Mouse (Mus musculus) spleen, adult 10 weeks (tissue): ENCODE data around the gene Armc12. TPM values are rescaled to one million over a fixed set of nuclear protein-coding genes. Genes with fewer than 3 reads are reported as not detected.

ENCODE experiments used
- polyA plus RNA-seq: library from polyadenylated mRNA; stranded (reverse); fragments of 350-450 nt; fragmentation: Illumina TruSeq; extraction: RNeasy Lipid Tissue Mini Kit (QIAGEN cat#74804); gene quantifications from one replicate; pipeline ENCODE4 v1.2.3, GENCODE M21; 2015; ENCODE audit warnings: low replicate concordance; ENCODE audit not compliant: insufficient read depth

Gene Armc12
- polyA plus RNA-seq, result 0.37 TPM

DNA sequence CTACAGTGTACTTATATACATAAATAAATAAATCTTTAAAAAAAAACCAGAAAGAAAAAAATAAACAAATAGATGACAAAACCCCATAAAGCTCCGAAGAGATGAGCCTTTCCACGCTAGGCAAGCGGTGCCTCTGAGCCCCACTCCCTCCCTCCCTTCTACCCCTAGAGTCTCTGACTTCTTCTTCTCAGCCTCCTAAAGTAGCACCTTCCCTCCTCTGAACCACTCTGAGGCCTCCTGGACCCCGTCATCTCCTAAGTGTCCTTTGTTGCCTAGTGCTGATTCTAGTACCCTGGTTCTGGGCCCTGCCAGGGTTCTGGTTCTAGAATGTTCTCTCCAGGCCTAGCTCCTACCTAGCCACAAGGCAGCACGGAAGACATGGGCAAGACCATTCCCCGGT lies at the start of gene Armc12:
Gene Armc12, plus strand, starts transcription at position 301 of the 400 bp plus-strand sequence.

DNA sequence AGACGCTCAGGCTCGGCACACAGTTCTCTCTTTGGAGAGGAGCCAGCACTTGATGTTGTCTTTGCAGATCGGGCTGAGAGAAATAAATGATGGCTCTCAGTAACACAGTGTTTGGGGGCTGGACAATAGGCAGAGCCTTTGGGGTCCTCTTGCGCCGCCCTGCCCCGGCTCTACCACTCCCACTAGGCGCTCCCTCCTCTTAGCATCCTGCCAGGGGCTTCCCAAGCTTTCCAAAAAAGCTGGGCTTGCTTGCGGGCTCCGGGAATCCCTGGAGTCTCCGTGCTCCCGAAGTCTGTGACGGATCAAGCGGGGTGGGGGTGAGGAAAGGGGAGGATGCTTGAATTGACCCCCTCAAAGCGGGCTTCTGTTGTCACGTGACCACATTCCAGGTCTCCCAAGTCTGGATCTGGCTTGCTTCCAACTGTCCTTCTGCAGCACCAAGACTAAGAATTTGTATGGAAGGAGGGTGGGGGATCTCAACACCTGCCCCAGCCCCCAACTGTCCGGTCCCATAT lies 13.1 kb upstream of the Armc12 start, which contains the start of gene Fkbp5:
Gene Fkbp5, minus strand, starts transcription at position 87 of the 515 bp plus-strand sequence.

DNA sequence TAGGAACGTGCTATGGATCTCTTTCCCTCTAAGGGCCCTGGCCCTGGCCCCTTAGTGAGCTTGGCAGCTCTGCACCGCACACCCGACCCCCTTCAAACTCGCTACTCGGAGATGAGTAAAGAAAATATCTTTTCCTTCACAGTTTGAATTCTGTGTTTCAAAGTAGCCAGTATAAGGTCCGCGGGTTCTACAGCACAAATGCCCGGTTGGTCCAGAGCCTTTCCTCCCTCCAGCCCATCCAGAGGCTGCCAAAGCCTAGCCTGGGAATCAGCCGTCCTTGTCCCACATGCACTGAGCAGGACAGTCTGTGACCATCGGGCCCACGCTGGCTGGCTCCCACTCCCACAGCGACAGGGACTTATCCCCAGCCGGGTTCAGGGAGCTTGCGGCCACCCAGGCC lies 18.5 kb downstream of the Armc12 start, which contains the start of gene Clpsl2:
Gene Clpsl2, plus strand, starts transcription at position 301 of the 400 bp plus-strand sequence.

DNA sequence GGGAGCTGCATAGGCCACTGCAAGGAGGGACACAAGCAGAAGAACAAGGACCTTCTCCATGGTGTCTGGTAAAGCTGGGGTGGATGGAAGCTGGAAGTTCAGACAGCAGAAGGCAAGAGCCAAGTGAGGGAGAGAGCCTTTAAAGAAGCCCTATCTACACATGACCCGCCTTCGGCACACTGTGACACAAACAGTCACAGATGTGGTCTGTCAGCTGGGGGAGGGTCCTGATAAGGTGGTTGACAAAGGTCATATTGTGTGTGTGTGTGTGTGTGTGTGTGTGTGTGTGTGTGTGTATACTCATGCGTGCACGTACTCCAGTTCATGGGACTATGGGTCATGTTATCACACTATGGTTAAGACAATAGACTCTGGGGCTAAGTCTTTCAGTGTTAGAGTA lies 30.0 kb downstream of the Armc12 start, which contains the start of gene Clps:
Gene Clps, minus strand, starts transcription at position 169 of the 400 bp plus-strand sequence.

DNA sequence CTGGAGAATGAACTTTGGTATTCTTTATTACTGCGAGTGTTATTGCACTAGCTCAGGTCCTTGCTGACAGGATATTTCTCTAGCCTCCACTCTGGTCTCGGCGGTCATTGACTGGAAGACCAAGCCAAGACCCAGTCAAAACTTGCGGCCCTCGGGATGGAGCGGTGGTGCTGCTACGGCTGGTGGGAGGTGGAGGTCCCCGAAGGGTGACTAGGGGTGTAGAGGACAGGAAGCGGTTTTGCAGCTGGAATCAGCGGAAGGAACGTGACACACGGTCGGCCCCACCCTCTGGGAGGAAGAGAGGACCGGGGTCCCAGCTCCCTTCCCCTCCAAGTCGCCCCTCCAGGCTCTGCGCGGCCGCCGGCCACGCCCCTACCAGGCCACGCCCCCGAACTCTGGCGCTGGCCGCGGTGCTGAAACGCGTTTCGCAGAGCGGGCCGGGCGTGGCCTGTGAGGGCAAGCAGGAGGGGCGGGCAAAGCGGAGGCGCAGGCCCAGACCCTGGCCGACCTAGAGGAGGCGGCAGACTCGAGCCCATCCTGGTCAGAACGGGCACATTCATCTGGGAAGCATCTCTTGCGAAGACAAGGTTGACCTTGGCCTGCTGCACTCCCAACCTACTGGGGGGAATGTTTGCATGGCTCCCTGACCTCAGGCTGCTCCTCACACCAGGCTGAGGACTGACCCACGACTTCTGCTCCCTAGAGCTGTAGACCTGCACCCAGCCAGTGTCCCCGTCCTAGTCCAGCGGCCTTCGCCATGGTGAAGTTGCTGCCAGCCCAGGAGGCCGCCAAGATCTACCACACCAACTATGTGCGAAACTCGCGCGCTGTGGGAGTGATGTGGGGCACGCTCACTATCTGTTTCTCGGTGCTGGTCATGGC lies 44.9 kb downstream of the Armc12 start, which contains the start of gene Lhfpl5:
Gene Lhfpl5, plus strand, starts transcription at position 398 of the 882 bp plus-strand sequence.

Other genes starting within 250 kb of the Armc12 start
- 7.9 TPM for gene Fance, start 217.3 kb upstream of the Armc12 start, polyA plus RNA-seq
- 1,390 TPM for gene Rpl10a, start 202.3 kb upstream of the Armc12 start, polyA plus RNA-seq
- gene Tead3, start 180.0 kb upstream of the Armc12 start, polyA plus RNA-seq, result 1.7 TPM
- gene Tulp1, start 165.6 kb upstream of the Armc12 start, polyA plus RNA-seq, result not detected
- gene Fkbp5, start 13.3 kb upstream of the Armc12 start, polyA plus RNA-seq, result 51.8 TPM
- gene Clpsl2, start 18.6 kb downstream of the Armc12 start, polyA plus RNA-seq, result not detected
- 5.0 TPM for gene Clps, start 30.0 kb downstream of the Armc12 start, polyA plus RNA-seq
- not detected for gene Lhfpl5, start 44.8 kb downstream of the Armc12 start, polyA plus RNA-seq
- 186 TPM for gene Srpk1, start 91.9 kb downstream of the Armc12 start, polyA plus RNA-seq
- 0.84 TPM for gene Slc26a8, start 159.4 kb downstream of the Armc12 start, polyA plus RNA-seq
- gene Mapk14, start 160.5 kb downstream of the Armc12 start, polyA plus RNA-seq, result 178 TPM
- gene AC170998.1, start 195.3 kb downstream of the Armc12 start, polyA plus RNA-seq, result 3.3 TPM
- 1.0 TPM for gene Mapk13, start 238.5 kb downstream of the Armc12 start, polyA plus RNA-seq